1 mouse cellular context compared by ENCODE assay signal in the genomic region with DNA sequence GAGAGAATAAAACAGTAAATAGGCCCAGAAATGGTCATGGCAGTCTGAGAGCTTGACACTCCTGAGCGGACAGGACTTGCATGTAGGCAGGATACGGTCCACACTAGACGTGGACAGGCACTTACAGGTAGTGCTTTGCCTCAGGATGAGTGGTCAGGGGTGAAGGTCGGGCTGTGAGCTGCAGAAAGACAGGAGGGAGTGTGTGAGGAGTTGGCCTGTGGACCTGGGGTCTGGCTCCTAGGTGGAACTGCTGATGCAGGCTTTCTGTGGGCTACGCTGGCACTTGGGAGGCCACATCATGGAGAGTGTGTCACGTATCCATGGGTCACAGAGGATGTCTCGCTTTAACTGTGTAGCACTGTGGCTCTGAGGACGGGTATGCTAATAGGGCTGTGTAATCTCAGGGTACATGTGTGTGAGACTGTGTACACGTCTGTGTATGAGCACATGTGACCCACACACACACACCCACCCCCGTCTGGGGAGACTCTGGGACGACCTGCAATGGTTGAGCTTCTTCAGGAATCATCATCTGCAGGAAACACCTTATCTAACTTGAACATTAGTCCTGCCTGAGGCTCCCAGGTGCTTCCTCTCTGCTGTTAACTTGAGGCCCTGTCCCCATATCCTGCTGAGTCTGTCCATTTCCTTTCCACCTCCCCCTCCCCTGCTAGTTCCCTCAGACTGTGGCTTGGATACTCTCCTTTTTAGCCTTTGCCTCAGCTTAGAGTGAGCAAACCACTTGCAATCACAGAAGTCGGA.
TF ChIP-seq lines count a peak whose summit lies in the region.

No protein-coding gene starts in this region.

TF ChIP-seq in CH12.LX, 34 proteins besides CTCF, POLR2A, EP300 and RAD21 (continued from another document):
- TF ChIP-seq PAX5 (IDR thresholded peaks at IDR 0.05; ENCODE audit: low read length) (no peak), E2F4 (IDR thresholded peaks at IDR 0.05; ENCODE audit: insufficient replicate concordance, low read depth, low read length) (no peak), JUND (conservative IDR thresholded peaks at IDR 0.05; ENCODE audit: low read depth, low read length) (no peak), KAT2A (IDR thresholded peaks at IDR 0.05; ENCODE audit: insufficient replicate concordance, low read length) (no peak), USF2 (conservative IDR thresholded peaks at IDR 0.05; ENCODE audit: low read depth, low read length) (no peak), USF1 (IDR thresholded peaks at IDR 0.05; ENCODE audit: low read depth, low read length) (no peak)
